Mouse (Mus musculus) MEL (cell line): ENCODE data around the gene Krt83. TPM values are rescaled to one million over a fixed set of nuclear protein-coding genes. Genes with fewer than 3 reads are reported as not detected.

Experiments used
- DNase-seq: peaks from one replicate; pipeline ENCODE4 v3.0.0; 2011; ENCODE audit warnings: low read depth, low spot score
- H3K27ac ChIP-seq: 2 replicates; pipeline ENCODE4 v1.5.1; 2012; ENCODE audit warnings: low read depth, mild to moderate bottlenecking, control low read depth, low read length, moderate library complexity; ENCODE audit not compliant: control insufficient read depth
- H3K27me3 ChIP-seq, 2 experiments: fragments of 150-350 bp in 1 of 2; sonication (generic) in 1 of 2; 2 replicates each; pipeline ENCODE4 v1.6.1; 2012; ENCODE audit warnings: low read length in 2 of 2, mild to moderate bottlenecking in 2 of 2, improper control_type of control experiment in 1 of 2, moderate library complexity in 1 of 2; ENCODE audit not compliant: insufficient read depth in 2 of 2, control insufficient read depth in 1 of 2
- H3K36me3 ChIP-seq, 2 experiments: 2 replicates each; pipeline ENCODE4 v1.6.1; 2012 to 2014; ENCODE audit warnings: low read length in 2 of 2, improper control_type of control experiment in 1 of 2, inconsistent platforms in 1 of 2, mild to moderate bottlenecking in 1 of 2; ENCODE audit not compliant: insufficient read depth in 2 of 2, control insufficient read depth in 1 of 2
- H3K4me1 ChIP-seq, 2 experiments: fragments of 150-350 bp in 1 of 2; sonication (generic) in 1 of 2; 2 replicates each; pipeline ENCODE4 v1.6.1; 2012; ENCODE audit warnings: low read length in 2 of 2, improper control_type of control experiment in 1 of 2, mild to moderate bottlenecking in 1 of 2; ENCODE audit not compliant: insufficient read depth in 2 of 2, control insufficient read depth in 1 of 2
- H3K4me3 ChIP-seq, 2 experiments: fragments of 150-350 bp in 1 of 2; sonication (generic) in 1 of 2; 2 replicates each; pipeline ENCODE4 v1.5.1; 2012; ENCODE audit warnings: low read depth in 2 of 2, low read length in 2 of 2, mild to moderate bottlenecking in 2 of 2, moderate library complexity in 2 of 2, control low read depth in 1 of 2, improper control_type of control experiment in 1 of 2; ENCODE audit not compliant: control insufficient read depth in 1 of 2, insufficient read depth in 1 of 2
- H3K79me2 ChIP-seq: 2 replicates; pipeline ENCODE4 v1.6.1; 2012; ENCODE audit warnings: mild to moderate bottlenecking, low read length, moderate library complexity; ENCODE audit not compliant: control insufficient read depth, poor library complexity, insufficient read depth
- H3K9ac ChIP-seq: 2 replicates; pipeline ENCODE4 v1.6.1; 2012; ENCODE audit warnings: low read depth, mild to moderate bottlenecking, control low read depth, low read length, moderate library complexity; ENCODE audit not compliant: control insufficient read depth, poor library complexity, severe bottlenecking
- H3K9me3 ChIP-seq: fragments of 150-350 bp; sonication (generic); replicated peaks from 2 replicates; pipeline ENCODE4 v1.6.1; 2012; ENCODE audit warnings: mild to moderate bottlenecking, low read length, improper control_type of control experiment, moderate library complexity; ENCODE audit not compliant: insufficient read depth
- BHLHE40 ChIP-seq: IDR thresholded peaks from 2 replicates; pipeline ENCODE4 v1.6.1; 2012; ENCODE audit warnings: low read depth, mild to moderate bottlenecking, inconsistent platforms, low read length, improper control_type of control experiment, borderline replicate concordance
- CHD2 ChIP-seq: IDR thresholded peaks from 2 replicates; pipeline ENCODE4 v1.6.1; 2011; ENCODE audit warnings: low read length, improper control_type of control experiment
- CTCF ChIP-seq, 3 experiments: IDR thresholded peaks in 2 of 3; conservative IDR thresholded peaks in 1 of 3; 2 replicates each; pipeline ENCODE4 v1.5.1; 2011 to 2012; ENCODE audit warnings: low read length in 3 of 3, low read depth in 2 of 3, mild to moderate bottlenecking in 2 of 3, improper control_type of control experiment in 1 of 3, inconsistent platforms in 1 of 3, mixed read lengths in 1 of 3, moderate library complexity in 1 of 3; ENCODE audit not compliant: control insufficient read depth in 1 of 3, insufficient read depth in 1 of 3, poor library complexity in 1 of 3, severe bottlenecking in 1 of 3
- GABPA ChIP-seq: IDR thresholded peaks from 2 replicates; pipeline ENCODE4 v1.6.1; 2012; ENCODE audit warnings: low read depth, mild to moderate bottlenecking, inconsistent platforms, low read length, improper control_type of control experiment, moderate library complexity
- MAFK ChIP-seq: IDR thresholded peaks from 2 replicates; pipeline ENCODE4 v1.6.1; 2011; ENCODE audit warnings: low read depth, mild to moderate bottlenecking, low read length, improper control_type of control experiment, borderline replicate concordance
- MAZ ChIP-seq: IDR thresholded peaks from 2 replicates; pipeline ENCODE4 v1.6.1; 2012; ENCODE audit warnings: low read depth, mild to moderate bottlenecking, inconsistent platforms, low read length, improper control_type of control experiment
- MEF2A ChIP-seq: IDR thresholded peaks from 2 replicates; pipeline ENCODE4 v1.6.1; 2014; ENCODE audit warnings: low read depth, mild to moderate bottlenecking, inconsistent platforms, low read length, improper control_type of control experiment; ENCODE audit not compliant: poor library complexity, insufficient replicate concordance, severe bottlenecking; ENCODE audit errors: extremely low read depth
- MYC ChIP-seq: IDR thresholded peaks from 2 replicates; pipeline ENCODE4 v1.6.1; 2011; ENCODE audit warnings: low read depth, mild to moderate bottlenecking, low read length, improper control_type of control experiment, moderate library complexity
- NELFE ChIP-seq: IDR thresholded peaks from 2 replicates; pipeline ENCODE4 v1.6.1; 2011; ENCODE audit warnings: low read depth, low read length, improper control_type of control experiment
- RAD21 ChIP-seq: IDR thresholded peaks from 2 replicates; pipeline ENCODE4 v1.6.1; 2011; ENCODE audit warnings: mild to moderate bottlenecking, low read depth, low read length, improper control_type of control experiment
- RCOR1 ChIP-seq: IDR thresholded peaks from 2 replicates; pipeline ENCODE4 v1.6.1; 2012; ENCODE audit warnings: low read depth, mild to moderate bottlenecking, inconsistent platforms, low read length, improper control_type of control experiment
- SIN3A ChIP-seq: IDR thresholded peaks from 2 replicates; pipeline ENCODE4 v1.6.1; 2012; ENCODE audit warnings: low read length, improper control_type of control experiment, inconsistent platforms
- SMC3 ChIP-seq: IDR thresholded peaks from 2 replicates; pipeline ENCODE4 v1.6.1; 2011; ENCODE audit warnings: low read depth, low read length, improper control_type of control experiment
- TAL1 ChIP-seq: IDR thresholded peaks from 2 replicates; pipeline ENCODE4 v1.6.1; 2012; ENCODE audit warnings: mild to moderate bottlenecking, inconsistent platforms, low read length, moderate library complexity, mixed read lengths
- TBP ChIP-seq: IDR thresholded peaks from 2 replicates; pipeline ENCODE4 v1.8.0; 2011; ENCODE audit warnings: low read depth, low read length, improper control_type of control experiment
- TCF12 ChIP-seq: IDR thresholded peaks from 2 replicates; pipeline ENCODE4 v1.6.1; 2014; ENCODE audit warnings: low read depth, mild to moderate bottlenecking, inconsistent platforms, low read length, improper control_type of control experiment, moderate library complexity
- USF1 ChIP-seq: IDR thresholded peaks from 2 replicates; pipeline ENCODE4 v1.6.1; 2014; ENCODE audit warnings: low read depth, mild to moderate bottlenecking, inconsistent platforms, low read length, improper control_type of control experiment, moderate library complexity
- ZKSCAN1 ChIP-seq: IDR thresholded peaks from 2 replicates; pipeline ENCODE4 v1.6.1; 2012; ENCODE audit warnings: low read depth, mild to moderate bottlenecking, inconsistent platforms, low read length, improper control_type of control experiment, moderate library complexity
- ZMIZ1 ChIP-seq: IDR thresholded peaks from 2 replicates; pipeline ENCODE4 v1.6.1; 2012; ENCODE audit warnings: low read depth, mild to moderate bottlenecking, inconsistent platforms, low read length, improper control_type of control experiment, moderate library complexity
- polyA plus RNA-seq, 2 experiments: library from polyadenylated mRNA; stranded (reverse) in 1 of 2; unstranded in 1 of 2; fragments of >175 nt in 1 of 2; fragments of >200 nt in 1 of 2; gene quantifications; 2 replicates each; pipeline versions ENCODE4 v1.2.1 to v1.2.4; 2012; ENCODE audit warnings: low replicate concordance in 2 of 2, low read depth in 1 of 2; ENCODE audit not compliant: insufficient read length in 2 of 2, insufficient read depth in 1 of 2, missing spikeins in 1 of 2
- total RNA-seq: library from RNA; depleted of rRNA; stranded (reverse); fragments of 300-350 nt; gene quantifications from 2 replicates; pipeline ENCODE4 v1.2.3, GENCODE M21; 2012

Krt83 gene
- total and polyA plus RNA-seq, 3 experiments: not detected

DNA sequence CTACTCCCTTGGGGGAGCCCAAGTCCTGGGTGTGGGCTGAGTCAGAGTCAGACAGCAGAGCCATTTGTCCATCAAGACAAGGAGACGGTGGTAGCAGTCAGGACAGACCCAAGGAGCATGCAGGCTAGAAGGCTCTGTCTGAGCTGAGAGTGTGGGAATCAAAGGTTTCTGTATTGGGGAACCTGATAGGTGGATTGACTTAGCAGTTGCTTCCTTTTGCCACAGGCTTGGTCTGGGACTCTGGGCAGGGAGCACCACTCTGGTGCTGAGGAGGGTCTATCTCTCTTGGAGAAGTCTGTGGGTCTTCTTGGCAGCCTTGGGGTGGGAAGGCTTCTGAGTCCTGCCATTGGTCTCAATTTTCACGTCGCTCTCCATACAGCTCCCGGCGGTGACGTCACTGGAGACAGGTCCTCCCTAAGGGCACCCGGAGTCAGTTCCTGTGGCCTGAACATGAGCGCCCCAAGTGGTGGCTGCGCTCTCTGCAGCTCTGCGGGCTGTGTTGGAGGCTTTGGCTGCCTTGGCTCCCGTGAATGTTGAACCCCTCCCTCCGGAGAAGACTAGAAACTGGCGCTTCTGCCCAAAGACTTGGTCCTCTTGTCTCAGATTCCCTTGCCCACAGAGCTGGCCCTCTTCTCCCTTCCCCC, 38.1 kb downstream of the Krt83 start:
- H3K79me2 ChIP-seq: no peaks in the 10 kb centered on the region
- no peaks in the 10 kb centered on the region for H3K27me3 ChIP-seq
- H3K36me3 ChIP-seq: no peaks in the 10 kb centered on the region
- H3K9me3 ChIP-seq: no peaks in the 10 kb centered on the region
- TF ChIP-seq RAD21: peak; percentile 3
- no peak for TF ChIP-seq NELFE
- no peak for TF ChIP-seq USF1
- no peak for TF ChIP-seq MAFK
- TF ChIP-seq SIN3A: no peak
- no peak for TF ChIP-seq CHD2
- TF ChIP-seq MYC: no peak
- TF ChIP-seq ZMIZ1: no peak
- TF ChIP-seq TCF12: no peak
- TF ChIP-seq CTCF (IDR thresholded peaks at IDR 0.05 in 2 of 3, conservative IDR thresholded peaks at IDR 0.05 in 1 of 3; ENCODE audit: control insufficient read depth in 1 of 3, insufficient read depth in 1 of 3, low read depth in 2 of 3, low read length in 3 of 3, poor library complexity in 1 of 3, severe bottlenecking in 1 of 3): peak; percentile 54 to 70 (median 60)
- TF ChIP-seq BHLHE40: no peak
- no peak for TF ChIP-seq TAL1
- H3K27ac ChIP-seq: no peak overlapping the region
- H3K4me3 ChIP-seq: no peak overlapping the region
- H3K4me1 ChIP-seq: no peaks in the 10 kb centered on the region
- H3K9ac ChIP-seq: no peak overlapping the region
- DNase-seq: peak; percentile 30

DNA sequence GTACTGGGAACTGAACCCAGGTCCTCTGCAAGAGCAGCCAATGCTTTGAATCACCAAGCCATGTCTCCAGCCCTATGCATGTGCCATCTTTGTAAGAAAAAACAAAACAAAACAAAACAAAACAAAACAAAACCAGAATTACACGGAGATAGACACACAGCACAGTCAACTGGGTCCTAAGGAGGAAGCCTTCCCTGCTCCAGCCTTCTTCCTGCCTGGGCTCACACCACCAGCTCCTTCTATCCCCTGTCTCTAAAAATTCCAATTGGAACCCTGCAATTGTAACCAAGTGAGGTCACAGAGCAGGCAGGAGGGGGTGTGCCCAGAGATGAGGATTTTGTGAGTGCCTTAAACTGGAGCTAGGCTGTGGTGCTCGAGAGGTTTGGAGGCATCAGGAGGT, 43.9 kb downstream of the Krt83 start, which contains the start of gene Krt88:
Gene Krt88, plus strand, starts transcription at position 301 of the 400 bp plus-strand sequence.
- no peak within 1 kb of the TSS; a peak in 1 of 4 replicates for H3K4me3 ChIP-seq
- H3K27me3 ChIP-seq: no peaks in the 10 kb centered on the region
- H3K79me2 ChIP-seq: no peaks in the 10 kb centered on the region
- no peak for DNase-seq
- no peak within 1 kb of the TSS for H3K9ac ChIP-seq
- TF ChIP-seq RCOR1 (no peak), RAD21 (no peak), ZKSCAN1 (no peak), MAZ (no peak), TBP (no peak), MEF2A (no peak), SMC3 (no peak), NELFE (no peak), GABPA (no peak)
- H3K9me3 ChIP-seq: no peaks in the 10 kb centered on the region
- peaks cover 0 to 10% of the 10 kb centered on the region in 2 experiments; a peak in 2 of 4 replicates for H3K36me3 ChIP-seq
- peaks cover 0 to 10% of the 10 kb centered on the region in 2 experiments; a peak in 3 of 4 replicates for H3K4me1 ChIP-seq
- 0 out of 2 replicates have a peak within 1 kb of the TSS, but pooled peaks have one; percentile 30 for H3K27ac ChIP-seq
